Mouse (Mus musculus) forebrain, embryonic 10.5 days (tissue): Measurements from ENCODE around the gene Lins1. TPM values are rescaled to one million over a fixed set of nuclear protein-coding genes. Genes with fewer than 3 reads are reported as not detected.

ENCODE experiments used
- DNase-seq: peaks from one replicate; pipeline ENCODE4 v3.0.0-alpha.2; 2017; ENCODE audit warnings: low spot score; ENCODE audit errors: extremely low spot score
- H3K27ac ChIP-seq: fragments of 300-500 bp; sonication (generic); 2 replicates; pipeline ENCODE4 v1.5.1; 2016; ENCODE audit warnings: mild to moderate bottlenecking
- H3K27me3 ChIP-seq: fragments of 300-500 bp; sonication (generic); 2 replicates; pipeline ENCODE4 v1.6.1; 2016; ENCODE audit warnings: mild to moderate bottlenecking; ENCODE audit not compliant: poor library complexity, severe bottlenecking
- H3K36me3 ChIP-seq: fragments of 300-500 bp; sonication (generic); replicated peaks from 2 replicates; pipeline ENCODE4 v1.6.1; 2016; ENCODE audit warnings: mild to moderate bottlenecking, moderate library complexity
- H3K4me1 ChIP-seq: fragments of 300-500 bp; sonication (generic); 2 replicates; pipeline ENCODE4 v1.6.1; 2016
- H3K4me3 ChIP-seq: fragments of 300-500 bp; sonication (generic); 2 replicates; pipeline ENCODE4 v1.5.1; 2016; ENCODE audit warnings: mild to moderate bottlenecking, moderate library complexity
- H3K9me3 ChIP-seq: fragments of 300-500 bp; sonication (generic); 2 replicates; pipeline ENCODE4 v1.6.1; 2016; ENCODE audit warnings: mild to moderate bottlenecking, moderate library complexity
- WGBS: fragments of 180-500 bp; shearing (Covaris S2); methylation state at CpG from one replicate; pipeline ENCODE4 v1.1.7; 2016; 5-methylcytosine and 5-hydroxymethylcytosine counted together
- polyA plus RNA-seq: library from polyadenylated mRNA; unstranded; fragments of >200 nt; fragmentation: Nextera tagmentation; extraction: Ambion mirVana; gene quantifications from 2 replicates; pipeline ENCODE4 v1.2.1, GENCODE M21; 2016

Lins1 gene
- 22.9 and 24.6 TPM in 2 replicates for polyA plus RNA-seq

DNA sequence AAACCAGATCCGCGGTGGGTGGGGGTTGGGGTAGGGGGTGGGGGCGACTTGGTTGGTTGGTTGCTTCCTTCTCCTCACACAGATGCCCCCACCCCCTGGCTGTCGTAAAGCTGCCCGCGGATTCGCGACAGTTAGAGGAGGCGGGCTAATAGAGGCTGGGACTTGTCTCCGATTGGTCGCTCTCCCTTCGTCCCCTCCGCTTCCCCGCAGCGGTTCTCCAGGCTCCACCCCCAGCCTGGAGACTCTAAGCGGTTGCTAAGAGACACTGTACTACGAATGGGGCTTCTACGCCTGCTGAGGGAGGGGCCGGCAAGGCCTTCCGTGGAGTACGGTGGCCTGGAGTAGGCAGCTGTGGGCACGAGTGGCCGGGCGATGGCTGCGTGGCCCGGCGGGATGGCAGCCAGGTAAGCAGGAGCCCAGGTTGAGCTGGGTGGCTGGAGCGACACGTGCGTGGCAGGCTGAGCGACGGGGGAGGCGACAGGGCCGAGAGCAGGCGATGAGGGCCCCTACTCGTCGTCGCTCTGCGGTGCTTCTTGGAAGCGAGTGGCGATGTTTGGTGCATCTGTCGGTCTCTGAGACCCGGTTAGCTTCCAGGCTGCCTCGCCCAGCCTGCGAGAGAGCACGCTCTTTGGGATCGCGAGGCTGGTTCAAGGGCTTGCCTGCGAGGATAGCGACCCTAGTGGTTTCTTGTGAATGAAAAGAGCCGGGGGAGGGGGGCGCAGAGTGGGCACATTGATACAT lies at the start of gene Lins1:
Gene Lins1 (plus strand): TSS at position 270 of the 741 bp plus-strand sequence.
- H3K9me3 ChIP-seq: no peaks in the 10 kb centered on the region
- H3K4me1 ChIP-seq: peaks cover 19% of the 10 kb centered on the region
- peak; percentile 100 for DNase-seq
- H3K36me3 ChIP-seq: peaks cover 18% of the 10 kb centered on the region
- H3K4me3 ChIP-seq: peak within 1 kb of the TSS; percentile 82
- peak within 1 kb of the TSS; percentile 93 for H3K27ac ChIP-seq
- H3K27me3 ChIP-seq: no peaks in the 10 kb centered on the region
- under 1% methylated on average over 52 of the region's 52 CpGs for WGBS

DNA sequence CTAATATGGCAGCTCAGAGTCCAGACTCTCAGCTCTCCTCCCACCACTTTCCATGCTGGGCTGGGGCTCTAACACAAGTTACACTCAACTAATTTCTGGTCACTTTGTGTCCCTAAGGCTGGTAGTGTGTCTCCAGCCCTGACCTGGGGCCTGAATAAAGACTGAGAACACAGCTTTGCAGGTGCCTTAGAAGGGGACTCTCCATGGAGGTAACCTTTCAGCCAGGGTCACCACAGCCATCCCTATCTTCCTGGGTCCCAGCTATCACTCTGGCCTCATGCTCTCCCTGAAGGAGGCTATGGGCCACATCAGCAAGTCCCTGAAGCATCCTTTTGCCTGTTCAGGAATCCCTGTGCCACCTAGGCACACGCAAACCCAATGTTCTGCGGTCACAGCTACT lies 44.0 kb upstream of the Lins1 start:
- Histone ChIP-seq H3K36me3 (peaks cover 38% of the 10 kb centered on the region), H3K4me3 (no peak overlapping the region), H3K27me3 (no peaks in the 10 kb centered on the region), H3K9me3 (no peaks in the 10 kb centered on the region), H3K27ac (no peak overlapping the region), H3K4me1 (peaks cover 3% of the 10 kb centered on the region; the same call in 1 of the 2 replicates)
- no peak for DNase-seq
- WGBS: 97% methylated on average over 2 of the region's 2 CpGs

DNA sequence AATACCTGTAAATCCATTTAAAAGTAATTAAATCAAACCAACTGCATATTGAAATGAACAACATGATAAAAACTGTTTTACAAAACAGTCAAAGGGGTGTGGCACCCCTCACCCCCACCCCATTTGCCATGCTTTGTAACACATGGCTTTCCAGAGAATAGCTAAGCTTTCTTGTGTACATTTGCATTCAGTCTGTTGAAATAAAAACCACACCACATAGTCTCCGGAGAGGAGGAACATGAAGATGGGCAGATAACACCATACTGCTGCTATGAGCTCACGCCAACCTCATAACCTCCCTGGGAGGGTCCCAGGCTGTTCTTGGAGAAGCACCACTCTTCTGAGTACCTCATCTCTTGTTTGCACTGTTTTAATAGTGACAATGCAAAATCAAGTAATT lies 40.5 kb upstream of the Lins1 start:
- H3K4me1 ChIP-seq: peaks cover under 1% of the 10 kb centered on the region; the same call in 1 of the 2 replicates
- H3K4me3 ChIP-seq: no peak overlapping the region
- H3K36me3 ChIP-seq: peaks cover 46% of the 10 kb centered on the region
- H3K27ac ChIP-seq: no peak overlapping the region
- whole genome bisulfite sequencing: 95% methylated on average over 2 of the region's 2 CpGs
- H3K27me3 ChIP-seq: no peaks in the 10 kb centered on the region
- DNase-seq: no peak
- H3K9me3 ChIP-seq: no peaks in the 10 kb centered on the region

DNA sequence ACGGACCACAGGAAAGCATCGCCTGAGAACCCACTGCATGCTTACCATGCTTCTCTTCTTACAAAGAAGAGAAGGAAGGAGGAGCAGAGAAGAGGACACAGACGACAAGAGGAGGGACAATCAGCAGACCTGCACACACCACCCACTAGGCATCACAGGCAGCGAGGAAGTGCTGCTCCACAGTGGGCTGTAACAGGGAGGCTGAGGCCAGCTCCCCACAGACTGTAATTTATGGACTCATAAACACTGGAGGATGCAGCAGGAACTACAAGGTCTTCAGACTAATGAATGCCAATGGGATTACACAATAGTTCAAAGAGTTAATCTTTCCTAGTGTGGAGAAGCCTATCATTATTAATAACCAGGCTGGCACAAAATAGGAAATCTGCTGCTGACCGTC lies 38.8 kb upstream of the Lins1 start:
- Histone ChIP-seq H3K27ac (no peak overlapping the region), H3K27me3 (no peaks in the 10 kb centered on the region), H3K36me3 (peaks cover 60% of the 10 kb centered on the region), H3K9me3 (no peaks in the 10 kb centered on the region), H3K4me3 (no peak overlapping the region), H3K4me1 (no peaks in the 10 kb centered on the region)
- WGBS: 86% methylated on average over 5 of the region's 5 CpGs
- no peak for DNase-seq

DNA sequence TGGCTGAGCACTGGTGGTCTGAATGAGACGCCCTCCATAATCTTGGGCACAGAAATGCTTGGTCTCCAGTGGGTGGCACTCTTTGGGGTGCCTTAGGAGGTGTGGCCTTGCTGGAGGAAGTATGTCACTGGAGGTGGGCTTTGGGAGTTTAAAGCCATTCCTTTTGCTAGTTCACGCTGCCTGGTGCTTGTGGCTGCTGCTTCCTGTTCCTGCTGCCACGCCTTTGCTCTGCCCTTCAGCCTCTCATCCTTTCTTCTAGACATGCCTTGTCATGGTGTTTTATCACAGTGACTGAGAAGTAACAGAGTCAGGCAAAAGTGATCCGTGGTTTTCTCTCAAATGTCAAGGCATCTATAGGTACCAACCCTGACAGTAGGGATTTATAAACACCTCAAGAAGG lies 37.5 kb upstream of the Lins1 start:
- Histone ChIP-seq H3K36me3 (peaks cover 63% of the 10 kb centered on the region), H3K27me3 (no peaks in the 10 kb centered on the region), H3K27ac (no peak overlapping the region), H3K4me3 (no peak overlapping the region), H3K9me3 (no peaks in the 10 kb centered on the region), H3K4me1 (no peaks in the 10 kb centered on the region)
- DNase-seq: no peak
- WGBS: 88% methylated on average over 4 of the region's 4 CpGs

DNA sequence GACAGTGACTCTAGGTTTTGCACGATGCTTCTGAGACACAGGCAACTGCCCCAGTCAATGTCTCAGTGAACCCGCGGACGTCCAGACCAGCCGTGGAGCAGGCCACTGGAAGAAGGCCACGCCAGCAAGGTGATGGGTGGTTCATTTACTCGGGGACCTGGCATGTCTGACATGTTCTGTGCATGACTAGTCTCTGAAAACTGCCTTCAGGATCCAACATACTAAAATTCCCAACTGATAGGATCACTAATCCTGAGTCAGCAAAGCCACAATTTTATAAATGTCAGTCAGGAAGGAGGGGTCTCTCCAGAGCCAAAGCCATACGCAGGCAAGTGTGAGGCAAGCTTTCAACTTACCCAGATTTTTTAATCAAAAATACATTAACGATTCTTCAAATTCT lies 36.1 kb upstream of the Lins1 start:
- H3K36me3 ChIP-seq: peaks cover 68% of the 10 kb centered on the region
- no peak for DNase-seq
- WGBS: 93% methylated on average over 9 of the region's 9 CpGs

DNA sequence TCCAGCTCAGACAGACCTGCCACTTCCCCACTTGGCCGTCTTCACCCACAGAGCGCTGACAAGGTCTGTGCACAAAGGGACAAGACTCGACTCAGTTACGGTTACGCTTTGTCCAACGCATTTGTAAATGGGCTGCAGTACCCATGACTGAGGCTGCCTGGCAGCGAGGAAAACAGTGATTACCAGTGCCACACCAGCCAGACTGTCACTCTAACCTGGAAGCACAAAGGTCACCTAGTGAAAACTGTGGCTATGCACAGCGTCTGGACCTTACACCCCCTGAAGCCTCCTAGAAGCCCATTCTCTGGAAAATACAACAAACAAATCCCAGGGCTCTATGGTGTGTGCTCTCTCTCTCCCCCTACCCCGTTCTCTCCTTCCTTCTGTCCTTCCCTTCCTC lies 34.2 kb upstream of the Lins1 start:
- no peak overlapping the region for H3K27ac ChIP-seq
- peaks cover 79% of the 10 kb centered on the region for H3K36me3 ChIP-seq
- no peaks in the 10 kb centered on the region for H3K4me1 ChIP-seq
- no peak for DNase-seq
- no peak overlapping the region for H3K4me3 ChIP-seq
- H3K9me3 ChIP-seq: no peaks in the 10 kb centered on the region
- H3K27me3 ChIP-seq: no peaks in the 10 kb centered on the region
- WGBS: 94% methylated on average over 9 of the region's 9 CpGs

More for the DNA sequence above, 36.1 kb upstream of the Lins1 start:
- H3K27me3 ChIP-seq: no peaks in the 10 kb centered on the region
- H3K4me1 ChIP-seq: no peaks in the 10 kb centered on the region
- H3K4me3 ChIP-seq: no peak overlapping the region
- no peaks in the 10 kb centered on the region for H3K9me3 ChIP-seq
- no peak overlapping the region for H3K27ac ChIP-seq

DNA sequence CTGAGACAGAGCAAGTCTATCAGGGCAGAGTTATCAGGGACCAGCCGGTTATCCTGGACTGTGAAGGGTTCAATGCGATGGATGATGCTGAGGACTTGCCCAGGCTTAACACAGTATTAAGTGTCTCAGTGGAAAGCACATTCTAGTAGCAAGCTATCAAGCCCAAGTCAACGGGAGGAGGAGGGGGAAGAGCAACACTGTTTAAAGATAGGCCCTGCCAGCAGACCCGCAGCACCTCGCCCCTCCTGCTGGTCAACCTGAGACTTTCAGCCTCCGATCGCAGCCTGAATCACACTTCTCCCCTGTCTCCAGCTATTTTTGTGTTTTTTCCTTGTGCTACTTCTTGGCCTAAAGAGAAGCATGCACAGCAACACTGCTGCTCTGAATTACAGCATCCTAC lies 29.4 kb upstream of the Lins1 start:
- WGBS: 88% methylated on average over 7 of the region's 7 CpGs

DNA sequence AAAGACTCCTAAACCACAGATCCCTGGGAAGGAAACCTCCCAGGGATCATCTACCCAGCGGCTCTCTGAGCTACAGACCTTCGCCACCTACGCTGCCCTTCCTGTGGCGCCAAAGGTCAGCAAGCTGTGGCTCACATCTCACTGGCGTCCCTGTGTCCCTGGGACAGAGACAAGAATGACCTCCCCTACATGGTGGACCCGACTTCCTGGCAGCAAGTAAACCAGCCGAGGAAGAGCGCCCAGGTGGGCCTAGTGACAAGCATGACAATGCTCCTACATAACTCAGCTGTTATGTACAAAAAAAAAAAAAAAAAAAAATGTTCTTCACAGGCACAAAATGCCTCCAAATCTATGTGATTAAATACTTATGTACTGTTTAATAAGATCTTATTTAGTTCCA lies 28.7 kb upstream of the Lins1 start:
- Histone ChIP-seq H3K4me1 (no peaks in the 10 kb centered on the region), H3K27ac (no peak overlapping the region), H3K9me3 (no peaks in the 10 kb centered on the region), H3K27me3 (no peaks in the 10 kb centered on the region), H3K36me3 (peaks cover 43% of the 10 kb centered on the region), H3K4me3 (no peak overlapping the region)
- 84% methylated on average over 8 of the region's 8 CpGs for WGBS
- no peak for DNase-seq

More for the DNA sequence above, 29.4 kb upstream of the Lins1 start:
- peaks cover 49% of the 10 kb centered on the region for H3K36me3 ChIP-seq
- no peak overlapping the region for H3K4me3 ChIP-seq
- no peak overlapping the region for H3K27ac ChIP-seq
- no peaks in the 10 kb centered on the region for H3K27me3 ChIP-seq
- DNase-seq: no peak
- H3K9me3 ChIP-seq: no peaks in the 10 kb centered on the region
- no peaks in the 10 kb centered on the region for H3K4me1 ChIP-seq

DNA sequence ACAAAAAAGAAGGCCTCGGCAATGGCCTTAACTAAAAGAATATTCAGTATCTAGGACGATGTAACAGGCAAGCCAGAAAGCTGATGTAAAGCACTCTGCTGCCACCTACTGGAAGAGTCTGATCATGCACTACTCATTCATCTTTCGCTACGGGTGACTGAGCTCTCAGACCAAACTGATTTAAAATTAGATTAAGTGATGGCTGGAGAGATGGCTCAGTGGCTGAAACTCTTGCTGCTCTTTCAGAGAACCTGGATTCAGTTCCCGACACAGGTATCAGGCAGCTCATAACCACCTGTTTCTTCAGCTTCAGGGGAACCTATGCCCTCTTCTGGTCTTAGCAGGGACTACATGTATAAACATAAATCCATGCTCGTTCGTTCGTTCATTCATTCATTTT lies 28.1 kb upstream of the Lins1 start:
- no peak overlapping the region for H3K27ac ChIP-seq
- peaks cover 41% of the 10 kb centered on the region for H3K36me3 ChIP-seq
- WGBS: 32% methylated on average over 8 of the region's 8 CpGs
- no peaks in the 10 kb centered on the region for H3K27me3 ChIP-seq
- DNase-seq: peak; percentile 76
- no peaks in the 10 kb centered on the region for H3K9me3 ChIP-seq
- H3K4me3 ChIP-seq: peak overlapping the region; percentile 24
- H3K4me1 ChIP-seq: no peaks in the 10 kb centered on the region

DNA sequence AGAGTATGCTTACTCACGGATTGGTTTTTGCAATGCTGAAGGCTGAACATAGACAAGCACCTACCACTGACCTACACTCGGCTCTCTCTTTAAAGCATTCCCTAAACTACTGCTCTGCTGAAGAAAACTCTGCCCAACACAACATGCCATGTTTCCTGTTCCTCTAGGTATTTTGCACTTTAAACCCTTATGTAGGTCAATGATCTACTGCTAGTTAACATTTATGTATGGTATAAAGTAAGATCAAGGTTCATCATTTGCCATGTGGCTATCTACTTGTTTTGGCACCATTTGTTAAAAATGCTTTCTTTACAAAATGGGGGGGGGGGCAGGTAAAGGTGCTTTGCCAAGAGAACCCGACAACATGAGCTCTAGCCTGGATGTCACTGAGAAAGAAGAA lies 26.1 kb upstream of the Lins1 start:
- Histone ChIP-seq H3K4me3 (no peak overlapping the region), H3K27me3 (no peaks in the 10 kb centered on the region), H3K9me3 (peaks cover 5% of the 10 kb centered on the region), H3K27ac (no peak overlapping the region), H3K4me1 (no peaks in the 10 kb centered on the region), H3K36me3 (peaks cover 30% of the 10 kb centered on the region)
- DNase-seq: no peak
- WGBS: 89% methylated on average over 3 of the region's 3 CpGs

DNA sequence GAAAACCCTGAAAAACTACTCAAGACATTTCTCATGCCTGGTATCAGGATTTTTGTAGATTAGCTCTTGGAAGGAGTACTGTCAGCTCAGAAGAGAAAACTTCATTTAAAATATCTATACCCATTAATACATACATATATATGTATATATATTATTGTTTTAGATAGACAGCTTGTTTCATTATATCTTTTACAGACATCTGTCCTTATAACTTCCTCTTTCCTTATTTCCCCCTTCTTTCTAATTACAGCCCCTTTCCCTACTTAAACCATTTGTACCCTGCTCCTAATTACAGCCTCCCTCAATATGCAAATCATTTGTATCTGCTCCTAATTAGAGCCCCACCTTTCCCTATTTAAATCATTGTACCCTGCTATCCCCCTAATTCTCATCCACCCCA lies 22.6 kb upstream of the Lins1 start:
- Histone ChIP-seq H3K4me1 (no peaks in the 10 kb centered on the region), H3K9me3 (peaks cover 18% of the 10 kb centered on the region), H3K27me3 (no peaks in the 10 kb centered on the region), H3K36me3 (peaks cover 41% of the 10 kb centered on the region), H3K4me3 (no peak overlapping the region), H3K27ac (no peak overlapping the region)
- DNase-seq: no peak

DNA sequence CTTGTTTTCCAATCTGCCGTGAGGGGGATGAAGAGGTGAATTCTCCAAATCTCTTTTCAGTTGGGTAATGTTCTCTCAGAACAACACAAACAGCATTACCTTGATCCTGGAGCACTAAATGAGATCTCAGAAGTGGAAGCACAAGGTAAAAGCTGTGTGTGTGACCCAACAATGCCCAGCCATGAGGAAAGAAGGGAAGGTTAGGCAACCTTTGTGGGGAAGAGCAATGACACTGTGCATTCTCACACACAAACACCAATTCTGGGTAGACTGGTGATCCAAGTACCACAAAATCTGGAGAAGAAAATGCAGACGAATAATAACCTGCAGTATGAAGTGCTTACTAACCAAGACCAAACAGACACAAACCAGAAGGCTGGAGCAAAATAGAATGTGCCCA lies 13.9 kb upstream of the Lins1 start:
- Histone ChIP-seq H3K4me3 (no peak overlapping the region), H3K36me3 (peaks cover 100% of the 10 kb centered on the region), H3K27me3 (no peaks in the 10 kb centered on the region), H3K9me3 (peaks cover 9% of the 10 kb centered on the region; the same call in 1 of the 2 replicates), H3K27ac (no peak overlapping the region), H3K4me1 (no peaks in the 10 kb centered on the region)
- WGBS: 93% methylated on average over 2 of the region's 2 CpGs
- no peak for DNase-seq
